Mouse (Mus musculus) erythroblast, embryonic 14.5 days (primary cell): ENCODE results near the gene Gm12394.

ENCODE experiments used
- GATA1 ChIP-seq: IDR thresholded peaks from 2 replicates; pipeline ENCODE4 v1.6.1; 2012; ENCODE audit warnings: low read length, inconsistent platforms, mixed read lengths
- TAL1 ChIP-seq: IDR thresholded peaks from 3 replicates; pipeline ENCODE4 v1.6.1; 2012; ENCODE audit warnings: low read length, inconsistent platforms, mixed read lengths

GRCm38 (mm10) chr4:42879829-42880676 is 23.5 kb upstream of the Gm12394 start:
- TF ChIP-seq GATA1 = peak; percentile 86
- peak; percentile 80 for TF ChIP-seq TAL1
